ENCODE assay signal across 24 mouse cellular contexts in the genomic region with DNA sequence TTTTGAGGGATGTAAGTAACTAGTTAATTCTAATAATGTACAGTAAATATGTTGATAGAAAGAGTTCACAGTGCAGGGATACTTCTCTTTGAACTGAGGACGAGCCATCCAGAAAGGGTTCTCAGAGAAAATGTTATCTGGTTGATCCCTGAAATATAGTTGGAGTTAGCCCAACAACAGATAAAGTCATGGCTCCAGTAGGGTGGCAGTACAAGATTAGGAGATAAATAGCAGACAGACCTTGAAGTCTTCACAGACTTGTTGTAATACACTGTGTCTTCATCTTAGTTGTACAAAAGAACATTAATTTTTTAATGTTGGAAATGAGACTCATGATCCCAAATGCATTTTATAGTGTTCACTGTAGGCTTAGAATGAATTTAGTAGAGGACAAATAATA.
"Had no signal": no experiment of that assay in that cellular context is flagged by ENCODE, and none has a peak within 500 bp of the region (broad histone marks: within the 10 kb centered on the region; RNA-seq: fewer than 3 reads in every experiment).

No protein-coding gene starts in this region.

- DNase-seq: gastrocnemius, adult 2 months; gastrocnemius, postnatal 10 days; gastrocnemius, postnatal 25 days; heart, adult 18-20 months; heart, postnatal 14 days; heart, postnatal 36 days; kidney, adult 18-20 months; kidney, adult 8-10 months; kidney, postnatal 10 days; kidney, postnatal 25 days; kidney, postnatal 4 days had no signal

- H3K4me3 ChIP-seq: gastrocnemius, adult 2 months; heart, embryonic 10.5 days; heart, embryonic 13.5 days; heart, embryonic 15.5 days; hindbrain, embryonic 12.5 days; intestine, embryonic 15.5 days; layer of hippocampus, adult 2 months; left cerebral cortex, adult 2 months; limb, embryonic 10.5 days; limb, embryonic 12.5 days had no signal

- H3K4me1 ChIP-seq: heart, embryonic 10.5 days; heart, embryonic 13.5 days; heart, embryonic 15.5 days; hindbrain, embryonic 12.5 days; intestine, embryonic 15.5 days; limb, embryonic 10.5 days; limb, embryonic 12.5 days had no signal

- H3K27ac ChIP-seq: gastrocnemius, adult 2 months; heart, embryonic 10.5 days; heart, embryonic 13.5 days; heart, embryonic 15.5 days; hindbrain, embryonic 12.5 days; hindbrain, embryonic 14.5 days; intestine, embryonic 15.5 days; layer of hippocampus, adult 2 months; left cerebral cortex, adult 2 months; limb, embryonic 10.5 days; limb, embryonic 12.5 days had no signal

- H3K36me3 ChIP-seq: intestine, embryonic 15.5 days had no signal

- H3K27me3 ChIP-seq: heart, embryonic 13.5 days; heart, embryonic 15.5 days; hindbrain, embryonic 12.5 days; intestine, embryonic 15.5 days; limb, embryonic 12.5 days had no signal

- H3K9me3 ChIP-seq: heart, embryonic 10.5 days; heart, embryonic 13.5 days; heart, embryonic 15.5 days; hindbrain, embryonic 12.5 days; intestine, embryonic 15.5 days; limb, embryonic 10.5 days; limb, embryonic 12.5 days had no signal

- H3K9ac ChIP-seq: heart, embryonic 13.5 days; heart, embryonic 15.5 days; hindbrain, embryonic 12.5 days; hindbrain, embryonic 14.5 days; intestine, embryonic 15.5 days; limb, embryonic 12.5 days had no signal

- ATAC-seq: hindbrain, embryonic 16.5 days; inflammation-experienced regulatory T-cells, adult 6 months; intestine, embryonic 15.5 days; intestine, postnatal 0 days had no signal

- H3K4me2 ChIP-seq: heart, embryonic 13.5 days; heart, embryonic 15.5 days; hindbrain, embryonic 12.5 days; hindbrain, embryonic 14.5 days; intestine, embryonic 15.5 days; limb, embryonic 12.5 days had no signal
